Mouse (Mus musculus): ENCODE measurements at regions not wholly inside any gene's neighbourhood (a gene's known extent, or its start where the extent isn't known, plus 50 kb on each side); places are given as distances from the start of the nearest gene placed in this dataset.

DNA sequence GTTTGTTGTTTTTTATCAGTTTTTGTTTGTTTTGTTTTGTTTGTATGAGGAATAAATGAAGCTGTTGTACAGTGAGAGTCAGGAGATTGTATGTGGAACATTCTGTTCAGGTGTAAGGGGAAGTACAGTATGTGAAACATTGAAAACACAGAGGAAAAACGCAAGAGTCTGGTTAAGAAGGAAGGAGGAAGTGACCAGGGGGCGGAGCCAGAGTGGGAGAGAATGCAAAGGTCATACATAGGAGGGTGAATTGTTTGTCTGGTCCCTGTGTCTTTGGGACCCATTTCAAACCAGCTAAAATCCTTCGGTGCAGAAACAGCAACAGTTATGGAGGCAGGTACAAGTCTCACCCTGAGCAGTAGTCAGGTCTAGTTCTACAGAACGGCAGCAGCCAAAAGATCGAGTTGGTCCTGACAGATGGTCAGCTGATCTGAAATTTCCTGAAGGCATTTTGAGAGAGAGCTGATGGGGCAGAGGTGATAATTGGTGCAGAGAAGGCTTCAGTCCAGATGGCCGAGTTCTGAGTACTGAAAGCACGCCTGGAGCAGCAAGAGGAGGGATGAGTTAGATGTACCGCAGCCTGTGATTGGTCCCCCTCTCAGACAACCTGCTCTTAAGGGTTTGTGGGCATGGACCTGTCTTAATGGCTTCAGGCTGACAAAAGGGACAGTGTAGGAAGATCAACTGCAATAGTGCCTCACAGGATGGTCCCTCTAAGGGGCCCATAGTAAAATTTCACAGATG lies 179.7 kb upstream of the Chrm3 start:
- WGBS, result 72% methylated on average over 8 of the region's 8 CpGs
- ATAC-seq (ENCODE audit: low FRiP score, low read depth), result no peak

DNA sequence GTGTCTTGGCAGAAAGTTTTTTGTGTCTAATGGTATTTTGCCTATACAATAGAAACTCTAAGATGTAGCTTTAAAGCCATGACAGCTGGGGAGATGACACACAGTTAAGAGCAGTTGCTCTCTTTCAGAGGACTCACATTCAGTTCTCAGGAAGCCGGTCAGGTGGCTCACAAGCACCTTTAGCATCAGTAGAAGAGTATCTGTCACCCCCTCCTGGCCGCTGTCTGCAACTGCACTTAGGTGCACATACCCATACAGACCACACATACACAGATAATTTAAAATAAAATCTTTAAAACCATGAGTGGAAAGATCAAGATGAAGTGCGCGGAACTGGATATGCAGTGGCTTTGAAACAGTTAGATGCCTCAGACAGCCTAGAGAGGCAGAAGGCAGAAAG lies 178.3 kb upstream of the Chrm3 start:
- ATAC-seq (ENCODE audit: low FRiP score, low read depth), result no peak
- 75% methylated on average over 4 of the region's 4 CpGs for WGBS
- no peaks in the 10 kb centered on the region for H3K9me3 ChIP-seq (ENCODE audit: control insufficient read depth, low read length)
- H3K27me3 ChIP-seq (ENCODE audit: control insufficient read depth, insufficient read depth, low read length), result no peaks in the 10 kb centered on the region
- H3K36me3 ChIP-seq (ENCODE audit: control insufficient read depth, insufficient read depth, low read length), result no peaks in the 10 kb centered on the region
- DNase-seq (ENCODE audit: low spot score), result no peak
- no peak overlapping the region for H3K4me2 ChIP-seq (replicated peaks; ENCODE audit: low read depth, low read length, severe bottlenecking)
- no peak overlapping the region for H3K4me3 ChIP-seq (replicated peaks; ENCODE audit: low read length)
- no peak overlapping the region for H3K27ac ChIP-seq (replicated peaks; ENCODE audit: low read depth, low read length)
- TF ChIP-seq POLR2A (IDR thresholded peaks at IDR 0.05; ENCODE audit: borderline replicate concordance, extremely low read depth, insufficient read depth, insufficient read length), result no peak
- no peaks in the 10 kb centered on the region for H3K4me1 ChIP-seq (ENCODE audit: control insufficient read depth, insufficient read depth, low read length)
- H3K9ac ChIP-seq (ENCODE audit: low read depth, low read length, severe bottlenecking), result no peak overlapping the region

More for the DNA sequence above, 179.7 kb upstream of the Chrm3 start:
- DNase-seq (ENCODE audit: low spot score), result no peak
- no peaks in the 10 kb centered on the region for H3K27me3 ChIP-seq (ENCODE audit: control insufficient read depth, insufficient read depth, low read length)
- no peak for TF ChIP-seq POLR2A (IDR thresholded peaks at IDR 0.05; ENCODE audit: borderline replicate concordance, extremely low read depth, insufficient read depth, insufficient read length)
- no peaks in the 10 kb centered on the region for H3K9me3 ChIP-seq (ENCODE audit: control insufficient read depth, low read length)
- H3K36me3 ChIP-seq (ENCODE audit: control insufficient read depth, insufficient read depth, low read length), result no peaks in the 10 kb centered on the region
- no peak overlapping the region for H3K4me2 ChIP-seq (replicated peaks; ENCODE audit: low read depth, low read length, severe bottlenecking)
- no peak overlapping the region for H3K4me3 ChIP-seq (replicated peaks; ENCODE audit: low read length)
- no peaks in the 10 kb centered on the region for H3K4me1 ChIP-seq (ENCODE audit: control insufficient read depth, insufficient read depth, low read length)
- H3K9ac ChIP-seq (ENCODE audit: low read depth, low read length, severe bottlenecking), result no peak overlapping the region
- H3K27ac ChIP-seq (replicated peaks; ENCODE audit: low read depth, low read length), result no peak overlapping the region

DNA sequence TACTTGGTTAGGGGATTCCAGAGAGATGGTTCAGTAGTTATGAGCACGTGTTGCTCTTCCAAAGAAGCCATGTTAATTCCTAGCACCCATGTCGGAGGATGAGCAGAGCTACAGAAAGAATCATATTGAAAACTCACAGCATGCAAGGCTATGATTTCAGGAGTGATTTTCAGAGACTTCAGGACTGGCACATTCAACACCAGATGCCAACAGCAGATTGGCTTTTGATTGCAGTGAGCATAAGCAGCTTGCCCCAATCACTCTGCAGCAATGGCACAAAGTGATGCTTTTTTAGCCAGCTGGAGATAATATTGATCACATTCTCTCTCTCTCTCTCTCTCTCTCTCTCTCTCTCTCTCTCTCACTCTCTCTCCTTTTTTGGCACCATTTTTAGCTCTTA lies 166.6 kb upstream of the Chrm3 start:
- H3K27me3 ChIP-seq (ENCODE audit: control insufficient read depth, insufficient read depth, low read length), result no peaks in the 10 kb centered on the region
- WGBS, result 72% methylated on average over 2 of the region's 2 CpGs
- no peak overlapping the region for H3K4me3 ChIP-seq (replicated peaks; ENCODE audit: low read length)
- no peaks in the 10 kb centered on the region for H3K36me3 ChIP-seq (ENCODE audit: control insufficient read depth, insufficient read depth, low read length)
- H3K9me3 ChIP-seq (ENCODE audit: control insufficient read depth, low read length), result no peaks in the 10 kb centered on the region
- ATAC-seq (ENCODE audit: low FRiP score, low read depth), result no peak
- no peak for DNase-seq (ENCODE audit: low spot score)
- H3K4me2 ChIP-seq (replicated peaks; ENCODE audit: low read depth, low read length, severe bottlenecking), result no peak overlapping the region
- no peak overlapping the region for H3K27ac ChIP-seq (replicated peaks; ENCODE audit: low read depth, low read length)
- no peak overlapping the region for H3K9ac ChIP-seq (ENCODE audit: low read depth, low read length, severe bottlenecking)
- TF ChIP-seq POLR2A (IDR thresholded peaks at IDR 0.05; ENCODE audit: borderline replicate concordance, extremely low read depth, insufficient read depth, insufficient read length), result no peak
- no peaks in the 10 kb centered on the region for H3K4me1 ChIP-seq (ENCODE audit: control insufficient read depth, insufficient read depth, low read length)

DNA sequence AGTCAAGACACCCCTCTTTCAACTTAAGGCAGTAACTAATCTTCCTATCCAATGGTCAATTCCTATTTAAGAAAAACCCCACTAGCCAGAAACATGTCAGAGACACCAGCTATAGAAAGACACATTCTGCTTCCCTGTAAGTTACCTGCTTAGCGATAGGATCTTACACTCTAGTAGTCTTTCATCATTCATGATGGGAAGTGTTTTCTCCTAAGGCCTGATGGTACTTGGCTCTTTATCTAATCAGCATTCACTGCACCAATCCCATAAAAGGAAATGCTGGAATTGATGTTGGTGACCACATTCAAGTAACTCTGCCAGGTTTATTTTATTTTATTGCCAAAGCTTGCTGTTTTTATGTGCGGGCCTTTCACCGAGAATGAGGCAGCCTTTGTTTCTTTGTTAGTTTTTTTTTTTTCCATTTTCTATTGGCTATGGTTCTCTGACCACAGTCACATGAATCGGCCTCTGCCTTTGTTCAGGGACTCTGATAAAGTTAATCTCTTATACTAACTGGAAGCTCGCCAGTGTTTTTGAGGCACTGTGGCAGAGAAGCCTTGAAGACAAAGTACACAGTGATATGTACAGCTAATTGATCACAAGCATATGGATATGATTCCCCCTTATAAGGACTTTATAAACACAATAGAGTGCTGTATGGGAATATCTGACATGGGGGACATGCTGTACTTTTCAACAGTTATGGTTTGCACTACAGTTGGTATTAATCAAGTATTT lies 166.0 kb upstream of the Chrm3 start:
- H3K9me3 ChIP-seq (ENCODE audit: control insufficient read depth, low read length), result no peaks in the 10 kb centered on the region
- H3K4me3 ChIP-seq (replicated peaks; ENCODE audit: low read length), result no peak overlapping the region
- H3K4me1 ChIP-seq (ENCODE audit: control insufficient read depth, insufficient read depth, low read length), result no peaks in the 10 kb centered on the region
- whole genome bisulfite sequencing, result 68% methylated on average over 5 of the region's 5 CpGs
- ATAC-seq (ENCODE audit: low FRiP score, low read depth) (no peak), DNase-seq (ENCODE audit: low spot score) (no peak)
- H3K27ac ChIP-seq (replicated peaks; ENCODE audit: low read depth, low read length), result no peak overlapping the region
- no peak overlapping the region for H3K9ac ChIP-seq (ENCODE audit: low read depth, low read length, severe bottlenecking)
- no peak for TF ChIP-seq POLR2A (IDR thresholded peaks at IDR 0.05; ENCODE audit: borderline replicate concordance, extremely low read depth, insufficient read depth, insufficient read length)
- no peaks in the 10 kb centered on the region for H3K27me3 ChIP-seq (ENCODE audit: control insufficient read depth, insufficient read depth, low read length)
- no peak overlapping the region for H3K4me2 ChIP-seq (replicated peaks; ENCODE audit: low read depth, low read length, severe bottlenecking)
- H3K36me3 ChIP-seq (ENCODE audit: control insufficient read depth, insufficient read depth, low read length), result no peaks in the 10 kb centered on the region

DNA sequence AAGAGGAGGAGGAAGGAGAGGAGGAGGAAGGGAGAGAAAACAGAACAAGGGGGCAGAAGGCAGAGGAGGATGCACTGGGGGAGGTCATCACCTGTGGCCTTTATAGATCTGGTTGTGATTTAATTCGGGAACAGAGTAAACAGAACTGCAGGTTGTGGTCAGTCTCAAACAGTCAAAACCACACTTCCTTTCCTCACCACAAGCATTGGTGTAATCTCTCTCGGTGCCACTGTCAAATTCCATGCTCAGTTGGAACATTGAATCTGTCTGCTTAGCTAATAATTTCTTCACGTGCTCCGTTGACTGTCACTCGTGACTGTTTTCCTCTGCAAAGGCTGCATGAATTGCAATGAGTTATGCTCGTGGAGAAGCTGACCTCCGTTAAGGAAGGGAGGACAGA lies 143.6 kb upstream of the Chrm3 start:
- ATAC-seq (ENCODE audit: low FRiP score, low read depth) (no peak), DNase-seq (ENCODE audit: low spot score) (no peak)
- Histone ChIP-seq H3K9ac (ENCODE audit: low read depth, low read length, severe bottlenecking) (no peak overlapping the region), H3K27me3 (ENCODE audit: control insufficient read depth, insufficient read depth, low read length) (no peaks in the 10 kb centered on the region), H3K9me3 (ENCODE audit: control insufficient read depth, low read length) (no peaks in the 10 kb centered on the region), H3K4me3 (replicated peaks; ENCODE audit: low read length) (no peak overlapping the region), H3K36me3 (ENCODE audit: control insufficient read depth, insufficient read depth, low read length) (no peaks in the 10 kb centered on the region), H3K4me1 (ENCODE audit: control insufficient read depth, insufficient read depth, low read length) (no peaks in the 10 kb centered on the region), H3K27ac (replicated peaks; ENCODE audit: low read depth, low read length) (no peak overlapping the region), H3K4me2 (replicated peaks; ENCODE audit: low read depth, low read length, severe bottlenecking) (no peak overlapping the region)
- no peak for TF ChIP-seq POLR2A (IDR thresholded peaks at IDR 0.05; ENCODE audit: borderline replicate concordance, extremely low read depth, insufficient read depth, insufficient read length)
- WGBS, result 58% methylated on average over 7 of the region's 7 CpGs
